Mouse (Mus musculus) liver, embryonic 14.5 days (tissue): ENCODE results near the gene Myo10.

Experiments
- CTCF ChIP-seq: IDR thresholded peaks from 2 replicates; pipeline ENCODE4 v1.5.1; 2016; ENCODE audit warnings: antibody characterized with exemption, low read depth, control low read depth
- EP300 ChIP-seq: IDR thresholded peaks from 2 replicates; pipeline ENCODE4 v1.6.1; 2016; ENCODE audit warnings: antibody characterized with exemption, low read depth

DNA sequence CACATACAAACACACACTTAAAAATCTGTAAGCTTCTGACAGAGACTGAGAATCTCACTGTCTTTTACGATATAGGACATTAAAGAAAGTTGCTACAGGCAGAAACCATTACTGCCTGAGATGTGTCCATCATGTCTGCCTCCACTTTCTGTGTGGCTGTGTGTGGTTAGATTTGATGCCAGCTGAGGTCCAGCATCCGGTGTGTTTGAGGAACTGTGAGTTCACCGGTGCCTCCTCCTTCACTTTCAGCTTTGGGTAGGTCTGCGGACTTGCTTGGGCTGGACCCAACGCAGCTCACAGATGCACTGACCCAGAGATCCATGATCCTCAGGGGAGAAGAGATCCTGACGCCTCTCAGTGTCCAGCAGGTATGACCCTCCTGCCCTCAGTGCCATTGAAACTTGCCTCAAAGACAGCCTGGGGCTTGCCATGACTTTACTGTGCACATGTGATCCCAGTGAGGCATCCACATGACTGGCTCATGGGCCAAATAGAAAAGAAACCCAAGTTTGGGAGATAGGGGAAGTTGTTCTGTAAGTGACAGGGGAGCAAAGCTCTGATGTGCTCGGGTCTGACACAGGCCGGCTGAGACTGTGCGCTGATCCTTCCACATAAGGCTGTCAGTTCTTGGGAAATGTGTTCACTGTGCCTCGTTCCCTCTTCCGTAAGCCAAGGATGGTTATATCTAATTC lies 111.6 kb downstream of the Myo10 start:
- TF ChIP-seq CTCF (no peak), EP300 (no peak)
